Mouse (Mus musculus) CD8-positive naive resting alpha-beta T cell, adult 57 days (primary cell): ENCODE measurements around the gene Ctbs. TPM values are rescaled to one million over a fixed set of nuclear protein-coding genes. Genes with fewer than 3 reads are reported as not detected.

Source experiments
- total RNA-seq: library from RNA; stranded (reverse); gene quantifications from one replicate; pipeline ENCODE4 v1.2.4, GENCODE M21; 2023

Gene Ctbs
- total RNA-seq, result 11.4 TPM

GRCm38 (mm10) chr3:146449745-146450250 is at the start of gene Ctbs:
Gene Ctbs (plus strand): TSS chr3:146449795.

GRCm38 (mm10) chr3:146404311-146405201 is 45.0 kb upstream of the Ctbs start, which contains the start of gene Ssx2ip:
Gene Ssx2ip (plus strand): TSS chr3:146404642.

DNA sequence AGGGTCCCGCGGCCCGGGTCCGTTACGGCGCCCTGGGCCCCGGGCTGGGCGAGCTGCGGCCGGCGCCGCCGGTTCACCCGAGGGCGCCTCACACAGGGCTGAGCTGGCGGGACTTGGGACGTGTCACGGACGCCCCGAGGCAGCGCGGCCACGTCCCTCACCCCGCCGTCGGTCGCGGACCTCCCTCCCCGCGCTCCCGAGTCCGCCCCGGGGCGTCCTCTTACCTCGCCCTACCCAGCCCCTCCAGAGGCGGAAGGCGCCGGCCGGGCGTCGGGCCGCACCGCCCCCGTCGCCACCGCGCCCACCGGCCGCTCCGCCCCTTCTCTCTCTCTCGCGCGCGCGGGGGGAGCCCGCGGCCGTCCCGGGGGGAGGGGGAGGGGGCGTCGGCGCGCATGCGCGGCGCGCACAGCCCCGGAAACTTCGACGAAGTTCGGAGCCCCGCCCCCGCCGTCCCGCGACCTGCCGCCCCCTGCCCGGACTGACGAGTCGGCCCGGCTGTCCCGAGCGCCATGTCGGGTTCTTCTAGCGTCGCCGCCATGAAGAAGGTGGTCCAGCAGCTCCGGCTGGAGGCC is 49.9 kb downstream of the Ctbs start, which contains the start of the genes Spata1 and Gng5:
Gene Spata1, minus strand, starts transcription at position 323 of the 572 bp plus-strand sequence.
Gene Gng5, plus strand, starts transcription at position 377 of the 572 bp plus-strand sequence.

Other genes with a start within 250 kb of the Ctbs start
- gene Lpar3, start 228.8 kb upstream of the Ctbs start, total RNA-seq, result not detected
- 4.4 TPM for gene Ssx2ip, start 45.2 kb upstream of the Ctbs start, total RNA-seq
- gene Spata1, start 50.0 kb downstream of the Ctbs start, total RNA-seq, result 8.8 TPM
- gene Gng5, start 50.0 kb downstream of the Ctbs start, total RNA-seq, result 143 TPM
- gene Rpf1, start 71.6 kb downstream of the Ctbs start, total RNA-seq, result 108 TPM
- gene Uox, start 120.6 kb downstream of the Ctbs start, total RNA-seq, result not detected
- not detected for gene Dnase2b, start 165.8 kb downstream of the Ctbs start, total RNA-seq
- not detected for gene 4930503B20Rik, start 201.5 kb downstream of the Ctbs start, total RNA-seq
- gene Samd13, start 235.8 kb downstream of the Ctbs start, total RNA-seq, result not detected